Mouse (Mus musculus) heart, adult 8-10 months (tissue): ENCODE data around the gene Cyp4f39. TPM values are rescaled to one million over a fixed set of nuclear protein-coding genes. Genes with fewer than 3 reads are reported as not detected.

Experiments
- DNase-seq: peaks from one replicate; pipeline ENCODE4 v3.0.0; 2022; ENCODE audit warnings: low spot score
- total RNA-seq, 4 experiments: library from RNA; stranded (reverse); gene quantifications; 2 replicates each; pipeline ENCODE4 v1.2.4; 2022

Gene Cyp4f39
- total RNA-seq, result under 1 TPM in 1 of 4 experiments, not detected in 3; 0.23 TPM

DNA sequence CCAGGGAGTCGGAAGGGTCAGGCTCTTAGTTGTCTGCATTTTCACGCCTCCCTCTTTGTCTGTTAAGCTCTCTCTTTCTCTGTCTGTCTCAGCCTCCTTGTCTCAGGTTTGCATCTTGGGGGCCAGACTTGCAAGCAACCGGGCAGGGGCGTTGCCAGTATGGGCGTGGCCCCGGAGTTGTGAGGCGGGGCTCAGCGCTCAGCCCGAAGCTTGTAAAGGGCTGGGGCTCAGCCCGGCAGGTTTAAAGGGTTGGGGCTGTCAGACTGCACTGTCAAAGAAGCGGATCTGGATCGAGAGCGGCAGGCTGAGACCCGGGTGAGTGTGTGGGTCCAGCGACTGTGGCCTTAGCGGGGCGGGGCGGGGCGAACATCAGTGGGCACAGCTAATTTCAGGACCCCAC, at the start of gene Cyp4f39:
TSS of gene Cyp4f39 (plus strand) at position 242 of the 400 bp plus-strand sequence.
- DNase-seq, result no peak

DNA sequence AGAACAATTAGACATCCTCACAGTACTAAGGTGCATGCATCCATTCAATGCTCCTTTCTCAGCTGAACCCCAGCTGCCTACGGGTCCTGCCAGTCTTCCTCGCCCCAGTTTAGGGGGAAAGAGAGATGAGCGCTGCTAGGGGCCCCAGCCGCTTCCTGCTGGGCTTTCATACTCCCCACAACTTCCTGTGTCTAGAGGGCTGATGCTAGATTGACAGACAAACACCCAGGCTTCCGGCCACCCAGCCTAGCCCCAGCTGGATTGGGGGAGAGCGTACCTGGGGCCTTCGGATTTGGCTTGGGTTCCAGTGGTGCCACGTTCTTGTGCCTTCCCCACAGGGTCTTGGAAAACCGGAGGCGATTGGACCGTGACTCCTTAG, 49.8 kb upstream of the Cyp4f39 start:
- no peak for DNase-seq

DNA sequence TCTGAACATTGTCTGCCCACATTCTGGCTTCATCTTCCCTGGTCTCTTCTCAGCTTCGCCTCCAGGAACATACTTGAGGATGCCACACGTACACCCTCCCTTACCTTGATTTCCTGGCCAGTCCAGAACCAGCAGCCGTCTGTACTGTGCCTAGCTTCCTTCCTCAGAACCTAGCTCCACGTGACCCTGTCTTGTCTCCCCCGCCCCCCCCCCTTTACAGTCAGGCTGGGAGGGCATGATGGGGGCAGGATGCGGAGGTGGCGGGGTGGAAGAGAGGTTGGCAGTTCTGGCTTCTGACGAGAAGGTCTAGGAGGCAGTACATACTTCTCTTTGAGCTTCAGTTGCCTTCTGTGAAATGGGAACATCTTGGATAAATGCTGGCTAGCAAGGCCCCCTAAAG, 49.1 kb upstream of the Cyp4f39 start, which contains the start of gene Rasal3:
TSS of gene Rasal3 (minus strand) at position 167 of the 400 bp plus-strand sequence.
- DNase-seq, result no peak

DNA sequence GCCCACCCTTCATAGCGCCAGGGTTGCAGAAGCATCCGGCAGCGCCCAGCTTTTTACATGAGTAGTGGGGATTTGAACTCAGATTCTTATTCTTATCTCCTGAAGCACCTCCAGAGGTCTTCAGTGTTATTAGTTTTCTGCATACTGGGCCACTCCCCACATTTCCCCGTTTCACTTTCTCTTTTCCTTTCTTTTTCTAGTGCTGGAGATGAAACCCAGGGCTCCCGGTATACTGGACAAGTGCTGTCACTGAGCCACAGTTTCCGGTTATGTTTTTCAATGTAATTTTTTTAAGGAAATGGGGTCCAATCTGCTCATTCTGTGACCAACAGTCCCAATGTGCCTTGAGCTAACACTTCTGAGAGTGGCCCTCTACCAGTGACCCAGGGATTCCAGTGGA, 40.6 kb upstream of the Cyp4f39 start:
- no peak for DNase-seq

DNA sequence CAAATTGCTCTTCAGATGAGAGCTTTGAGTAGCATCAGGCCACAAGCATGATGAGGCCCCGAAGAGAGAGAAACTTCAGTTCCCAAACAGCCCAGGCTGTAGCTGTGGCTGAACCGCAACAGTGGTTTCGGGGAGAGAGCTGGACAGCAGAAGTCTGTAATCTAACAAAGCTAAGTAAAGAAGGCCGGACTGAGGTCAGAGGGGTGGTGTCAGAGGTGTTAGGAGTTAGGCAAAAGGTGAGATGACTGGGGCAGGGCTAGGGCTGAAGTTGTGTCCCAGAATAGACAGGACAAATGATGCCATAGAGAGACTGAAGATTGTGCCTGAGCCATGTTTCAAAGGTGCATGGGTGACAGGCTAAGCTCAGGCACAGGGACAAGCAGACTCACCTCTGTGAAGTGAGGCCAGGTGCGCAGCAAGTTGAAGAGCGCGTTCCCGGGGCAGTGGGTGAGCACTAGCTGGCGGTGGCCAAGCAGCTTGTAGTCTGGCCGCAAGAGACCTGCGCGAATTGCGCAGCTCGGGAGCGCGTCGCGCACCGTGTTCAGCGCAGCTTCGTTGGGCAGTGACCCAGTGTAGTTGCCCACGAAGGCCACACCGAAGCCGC, 37.0 kb upstream of the Cyp4f39 start:
- DNase-seq, result no peak

DNA sequence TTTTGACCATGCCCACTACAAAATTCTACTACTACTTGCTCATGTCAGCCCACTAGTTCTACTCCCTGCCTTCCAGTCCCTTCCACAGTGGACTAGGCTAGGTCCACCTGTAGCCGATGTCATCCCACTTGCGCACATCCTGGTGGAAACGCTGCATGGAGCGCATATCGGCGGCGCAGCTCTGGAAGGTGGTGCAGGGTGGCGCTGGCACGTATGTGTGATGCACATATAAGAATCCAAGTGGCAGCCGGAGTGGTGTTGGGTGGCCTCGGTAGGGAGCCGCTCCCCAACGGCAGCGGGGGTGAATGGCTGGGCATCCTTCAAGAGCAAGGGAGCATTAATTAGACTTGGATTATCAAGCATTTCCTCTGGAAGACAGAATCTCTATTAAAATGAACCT, 35.8 kb upstream of the Cyp4f39 start:
- no peak for DNase-seq

DNA sequence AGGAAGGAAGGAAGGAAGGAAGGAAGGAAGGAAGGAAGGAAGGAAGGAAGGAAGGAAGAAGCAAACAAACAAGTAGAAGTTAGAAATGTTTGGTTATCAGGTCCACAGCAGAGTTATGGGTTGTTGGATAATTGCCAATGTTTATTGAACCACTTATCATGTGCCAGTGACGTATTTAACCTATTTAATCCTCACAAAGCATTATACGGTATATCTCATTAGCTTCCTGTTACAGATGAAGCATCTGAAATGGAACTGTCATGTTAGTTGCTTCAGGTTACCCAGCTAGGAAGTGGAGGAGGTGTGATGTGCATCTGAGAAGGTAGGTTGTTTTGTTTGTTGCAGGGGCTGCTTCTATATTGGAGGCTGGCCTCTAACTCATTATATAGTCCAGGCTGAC, 32.5 kb upstream of the Cyp4f39 start:
- DNase-seq, result no peak

DNA sequence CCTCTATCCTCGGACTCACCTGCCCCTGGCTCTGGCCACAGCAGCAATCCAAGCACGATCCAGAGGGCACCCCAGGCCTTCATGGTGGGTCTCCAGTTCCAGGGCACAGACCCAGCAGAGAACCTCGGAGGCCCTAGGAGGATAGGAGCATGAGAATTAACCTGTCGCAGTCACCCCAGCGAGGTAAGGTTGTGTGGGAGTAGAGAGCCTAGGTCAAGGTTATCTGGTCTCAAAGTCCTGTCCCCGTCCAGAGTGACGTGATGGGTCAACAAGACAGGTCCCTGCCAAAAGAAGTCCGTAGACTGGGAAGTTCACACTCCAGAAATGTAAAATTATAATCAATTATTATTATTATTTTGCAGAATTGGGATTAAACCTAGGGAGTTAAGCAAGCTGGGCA, 31.7 kb upstream of the Cyp4f39 start:
- no peak for DNase-seq

DNA sequence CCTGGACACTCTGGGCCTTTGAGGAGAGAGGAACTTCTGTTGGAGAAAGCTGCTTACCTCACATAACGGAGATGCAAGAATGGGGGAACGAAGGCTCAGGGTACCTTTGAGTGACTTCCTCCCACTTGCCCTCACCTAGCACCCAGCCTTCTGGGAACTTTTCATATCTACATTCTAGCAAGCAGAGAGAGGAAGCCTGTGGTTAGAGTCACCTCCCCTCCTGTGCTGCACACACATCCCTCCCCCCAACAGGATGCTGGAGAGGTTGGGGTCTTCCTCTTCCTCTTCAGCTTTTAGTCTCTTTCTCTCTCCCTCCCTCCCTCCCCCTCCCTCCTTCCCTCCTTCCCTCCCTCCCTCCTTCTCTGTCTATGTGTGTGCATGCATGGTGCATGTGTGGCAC, 28.5 kb upstream of the Cyp4f39 start, which contains the start of gene Pglyrp2:
TSS of gene Pglyrp2 (minus strand) at position 134 of the 400 bp plus-strand sequence.
- DNase-seq, result no peak

DNA sequence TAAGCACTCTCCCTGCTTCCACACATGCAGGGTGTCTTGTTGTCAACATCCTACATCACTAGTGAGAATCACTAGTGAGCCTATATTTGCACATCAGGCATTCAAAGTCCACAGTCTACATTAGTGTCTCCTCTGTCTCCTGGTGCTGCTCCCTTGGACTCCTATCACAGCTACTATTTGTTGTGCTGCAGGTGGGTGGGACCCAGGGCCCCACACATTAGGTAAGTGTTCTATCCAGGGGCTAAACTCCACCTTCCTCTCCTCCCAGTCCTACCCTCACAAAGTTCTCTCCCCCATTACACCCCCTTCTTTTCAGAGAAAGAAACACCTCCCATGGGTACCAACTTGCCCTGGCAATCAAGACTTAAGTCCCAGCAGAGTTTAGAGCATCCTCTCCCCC, 25.9 kb upstream of the Cyp4f39 start:
- DNase-seq, result no peak

DNA sequence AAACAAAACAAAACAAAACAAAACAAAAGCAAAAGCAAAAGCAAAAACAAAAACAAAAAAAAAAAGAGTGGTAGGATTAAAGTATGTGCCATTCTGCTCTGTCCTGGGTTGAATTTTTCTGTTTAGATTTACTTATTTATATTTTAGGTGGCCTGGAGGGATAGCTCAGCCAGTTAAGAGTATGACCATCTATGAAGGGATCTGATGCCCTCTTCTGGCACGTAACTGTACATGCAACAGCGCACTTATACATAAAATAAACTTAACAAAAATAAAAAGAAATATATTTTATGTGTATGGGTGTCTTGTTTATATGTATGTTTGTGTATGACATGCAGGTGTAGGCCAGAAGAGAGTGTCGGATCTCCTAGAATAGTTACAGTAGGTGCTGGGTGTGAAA, 20.6 kb upstream of the Cyp4f39 start:
- DNase-seq, result no peak

DNA sequence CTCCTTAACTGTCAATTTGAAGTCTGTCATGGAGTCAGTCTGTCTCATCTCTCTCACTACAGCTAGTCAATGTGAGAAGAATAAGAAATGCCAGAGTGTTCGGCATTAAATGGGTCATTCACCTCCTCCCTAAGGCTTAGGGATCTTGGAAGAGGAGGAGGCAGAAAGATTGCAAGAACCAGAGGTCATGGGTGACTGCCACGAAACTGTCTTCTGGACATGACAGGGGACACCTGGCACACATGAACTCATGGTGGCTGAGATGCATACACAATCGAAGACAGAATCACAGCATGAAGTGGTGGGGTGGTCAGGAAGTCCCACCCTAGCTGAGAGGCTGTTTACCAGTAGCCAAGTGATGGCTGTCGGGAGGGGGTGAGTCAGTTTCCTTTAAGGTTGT, 18.2 kb upstream of the Cyp4f39 start:
- peak; percentile 46 for DNase-seq

DNA sequence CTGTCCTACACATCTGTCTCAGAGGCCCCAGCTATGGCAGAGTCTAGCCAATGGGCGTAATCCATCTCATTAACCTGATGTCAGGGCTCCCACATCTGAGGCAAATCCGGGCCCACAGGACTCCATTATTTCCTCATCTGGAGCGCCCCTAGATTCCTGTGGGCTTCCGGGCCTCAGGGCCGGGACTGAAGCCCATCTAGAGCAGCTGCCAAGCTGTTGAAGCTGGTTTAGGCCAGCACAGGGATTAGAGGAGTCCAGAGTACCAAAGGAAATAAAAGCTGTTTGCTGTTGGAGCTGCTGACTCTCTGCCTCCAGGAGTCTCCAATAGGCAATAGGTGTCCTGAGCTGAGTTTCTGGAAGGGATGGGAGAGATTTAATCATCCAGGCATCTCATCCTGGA, 17.4 kb upstream of the Cyp4f39 start:
- DNase-seq, result peak; percentile 4

DNA sequence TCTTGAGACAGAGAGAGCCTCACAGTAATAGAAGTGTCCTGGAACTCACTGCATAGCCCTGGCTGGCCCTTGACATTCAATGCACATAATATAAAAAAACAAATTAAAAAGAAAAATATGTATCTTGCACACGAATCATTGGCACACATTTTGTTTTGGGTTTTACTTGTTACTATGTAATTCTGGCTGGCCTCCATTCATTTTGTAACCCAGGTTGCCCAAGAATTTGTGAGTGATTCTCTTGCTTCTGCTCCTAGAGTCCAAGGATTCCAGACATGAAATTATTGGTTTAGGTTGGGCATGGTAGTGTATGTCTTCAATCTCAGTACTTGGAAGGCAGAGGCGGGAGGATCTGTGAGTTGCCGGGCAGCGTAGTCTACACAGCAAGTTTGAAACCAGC, 15.4 kb upstream of the Cyp4f39 start:
- DNase-seq, result no peak

DNA sequence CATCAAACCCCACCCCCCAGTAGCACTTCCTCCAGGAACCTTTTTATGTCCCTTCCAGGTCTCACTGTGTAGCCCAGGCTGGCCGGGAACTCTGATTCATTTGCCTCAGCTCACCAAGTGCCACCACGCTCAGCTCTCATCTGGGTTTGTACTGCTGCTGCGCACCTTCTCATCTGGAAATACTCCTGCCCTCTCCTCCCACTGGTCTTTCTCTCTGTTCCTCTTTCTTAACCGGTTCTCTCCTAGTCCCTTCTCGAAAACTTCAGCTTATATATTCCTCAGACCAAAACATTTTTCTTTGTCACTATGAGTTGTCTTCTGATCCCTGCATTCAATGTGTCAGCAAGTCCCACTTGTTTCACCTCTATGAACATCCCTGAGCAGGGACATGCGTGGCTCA, 9.3 kb upstream of the Cyp4f39 start:
- no peak for DNase-seq

DNA sequence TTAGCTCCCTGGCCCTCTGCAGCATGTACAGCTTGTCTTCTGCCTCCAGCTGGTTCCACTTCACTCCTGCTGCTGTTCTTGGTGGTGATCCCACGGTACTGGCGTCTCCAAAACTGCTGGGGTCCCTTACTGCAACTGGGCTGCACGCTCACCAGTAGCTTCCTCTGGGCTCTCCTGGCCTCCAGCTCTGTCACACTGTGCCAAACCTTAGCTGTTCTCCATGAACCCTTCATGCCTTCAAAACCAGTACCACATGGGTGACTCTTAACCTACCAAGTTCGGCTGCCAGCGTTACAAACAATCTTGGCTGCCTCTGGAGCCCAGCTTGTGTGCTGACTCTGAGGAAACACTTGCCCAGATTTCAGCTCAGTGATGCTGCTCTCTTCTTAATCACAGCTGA, 7.5 kb upstream of the Cyp4f39 start:
- peak; percentile 51 for DNase-seq

DNA sequence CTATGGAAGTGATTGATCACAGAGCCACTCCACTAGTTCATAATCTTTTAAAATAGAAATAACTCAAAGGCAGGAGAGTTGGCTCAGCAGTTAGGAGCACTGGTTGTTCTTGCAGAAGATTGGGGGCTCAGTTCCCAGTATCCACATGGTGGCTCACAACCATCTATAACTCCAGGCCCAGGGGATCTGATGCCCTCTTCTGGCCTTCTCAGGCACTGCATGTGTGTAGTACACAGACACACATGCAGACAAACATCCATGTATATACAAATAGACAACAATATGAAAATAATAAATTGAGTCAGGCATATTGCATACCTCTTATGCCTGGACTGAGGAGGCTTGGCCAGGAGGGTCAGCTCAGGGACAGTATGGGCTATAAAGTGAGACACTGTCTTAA, 5.3 kb upstream of the Cyp4f39 start:
- DNase-seq, result no peak

DNA sequence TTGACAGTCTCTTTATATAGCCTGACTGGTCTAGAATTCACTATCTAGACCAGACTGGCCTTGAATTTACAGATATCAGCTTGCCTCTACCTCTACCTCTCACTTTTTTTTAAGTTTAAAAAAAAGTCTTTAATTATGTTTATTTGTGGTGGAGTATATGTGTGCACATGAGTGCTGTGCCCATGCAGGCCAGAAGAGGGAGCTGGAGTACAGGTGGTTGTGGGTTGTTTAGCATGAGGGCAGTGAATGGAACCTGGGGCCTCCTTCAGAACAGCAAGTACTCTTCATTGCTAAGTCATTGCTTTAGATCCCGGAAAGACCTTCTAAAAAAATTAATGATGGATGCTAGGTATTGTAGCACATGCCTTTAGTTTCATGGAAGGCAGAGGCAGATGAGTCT, 3.5 kb upstream of the Cyp4f39 start:
- no peak for DNase-seq

DNA sequence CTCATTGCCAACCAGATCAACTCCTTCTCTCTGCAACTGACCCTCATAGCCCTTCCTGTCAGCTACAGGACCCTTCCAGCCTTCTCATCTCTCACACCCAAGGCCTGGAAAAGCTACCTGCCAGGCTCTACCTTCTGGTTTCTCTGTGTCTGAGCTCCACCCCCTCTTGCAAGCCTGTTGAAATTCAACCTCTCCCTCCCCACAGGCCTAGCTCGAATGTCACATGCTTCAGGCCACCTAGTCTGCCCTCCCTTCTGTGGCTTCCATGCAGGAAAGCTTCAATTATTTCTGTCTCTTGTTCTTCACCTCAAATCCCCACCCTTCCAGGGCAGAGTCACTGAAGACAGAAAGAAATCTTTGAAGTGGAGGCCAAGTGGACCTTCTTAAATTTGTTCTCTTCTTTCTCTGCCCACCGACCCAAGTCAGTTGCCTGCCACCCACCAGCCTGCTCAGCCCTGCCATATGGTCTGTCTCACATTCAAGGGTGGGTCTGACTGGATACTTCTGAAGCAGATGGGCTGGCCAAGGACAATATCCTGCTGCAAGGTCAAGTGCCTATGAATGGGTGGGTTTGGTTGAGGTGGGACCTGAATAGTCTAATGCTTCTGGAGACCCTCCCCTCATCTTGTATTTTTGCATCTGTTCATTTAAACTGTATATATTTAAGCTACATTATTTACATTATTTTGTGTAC, 1.5 kb upstream of the Cyp4f39 start:
- no peak for DNase-seq

DNA sequence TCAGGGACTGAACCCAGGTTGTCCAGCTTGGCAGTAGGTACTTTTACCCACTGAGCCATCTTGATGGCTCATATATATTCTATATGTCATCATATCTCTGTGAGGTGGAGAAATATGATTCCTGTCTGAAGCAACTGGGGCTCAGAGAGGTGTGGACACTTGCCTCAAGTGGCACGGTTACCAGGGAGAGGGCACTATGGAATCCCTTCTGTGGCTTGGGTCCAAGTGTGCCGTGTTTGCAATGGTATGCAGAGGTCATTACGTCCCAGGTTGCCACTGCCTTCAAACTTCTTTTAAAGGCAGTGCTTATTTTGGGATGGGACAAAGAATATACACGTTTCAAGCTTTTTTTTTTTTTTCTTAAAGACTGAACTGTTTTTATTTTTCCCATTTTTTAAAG, 1.7 kb downstream of the Cyp4f39 start:
- DNase-seq, result no peak

DNA sequence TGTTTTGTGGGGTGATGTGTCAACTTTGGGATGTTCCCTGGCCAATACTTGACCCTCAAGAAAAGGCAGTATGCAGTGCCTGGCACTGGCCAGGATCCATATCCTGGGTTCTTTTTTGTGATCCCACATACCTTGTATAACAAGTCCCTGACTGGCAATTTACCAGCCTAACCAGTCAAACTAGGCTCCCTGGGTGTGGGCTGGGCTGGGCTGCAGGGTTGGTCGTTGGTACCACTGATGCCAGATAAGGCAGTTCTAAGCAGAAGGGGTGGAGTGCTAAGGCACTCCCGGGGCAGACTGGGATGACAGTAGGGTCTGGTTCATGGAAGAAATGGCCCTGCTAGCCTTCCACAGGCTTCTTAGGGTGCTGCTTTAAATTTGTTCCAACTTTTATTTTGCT, 2.5 kb downstream of the Cyp4f39 start:
- DNase-seq, result no peak

DNA sequence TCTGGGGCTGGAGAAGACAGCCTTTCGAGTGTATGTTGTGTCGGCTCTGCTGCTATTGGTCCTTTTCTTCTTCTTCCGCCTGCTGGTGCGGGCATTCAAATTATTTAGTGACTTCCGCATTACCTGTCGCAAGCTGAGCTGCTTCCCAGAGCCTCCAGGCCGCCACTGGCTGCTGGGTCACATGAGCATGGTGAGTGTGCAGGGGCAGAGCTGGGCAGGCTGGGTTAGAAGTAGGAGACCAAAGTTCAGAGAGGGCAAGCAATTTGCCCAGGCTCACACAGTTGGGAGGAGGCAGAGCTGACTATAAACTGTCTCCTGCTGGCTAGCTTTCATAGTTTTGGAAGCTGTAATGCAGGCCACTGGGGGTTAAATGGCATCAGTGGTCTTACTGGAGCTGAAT, 16.0 kb downstream of the Cyp4f39 start:
- DNase-seq, result no peak

DNA sequence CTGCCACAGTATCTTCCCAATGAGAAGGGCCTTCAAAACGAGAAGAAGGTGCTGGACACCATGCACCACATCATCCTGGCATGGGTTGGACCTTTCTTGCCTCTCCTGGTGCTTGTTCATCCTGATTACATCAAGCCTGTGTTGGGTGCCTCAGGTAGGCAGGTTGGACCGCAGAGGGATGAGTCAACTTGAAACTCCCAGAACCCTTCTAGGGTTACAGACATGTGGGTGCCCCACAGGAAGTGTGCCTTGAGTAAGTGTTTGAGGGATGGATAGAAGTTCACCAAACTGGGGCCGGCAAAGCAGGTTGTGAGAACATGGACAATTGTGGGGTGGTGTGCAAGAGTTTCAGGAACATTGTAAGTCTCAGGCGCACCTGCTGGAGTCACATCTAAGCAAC, 18.3 kb downstream of the Cyp4f39 start:
- no peak for DNase-seq

DNA sequence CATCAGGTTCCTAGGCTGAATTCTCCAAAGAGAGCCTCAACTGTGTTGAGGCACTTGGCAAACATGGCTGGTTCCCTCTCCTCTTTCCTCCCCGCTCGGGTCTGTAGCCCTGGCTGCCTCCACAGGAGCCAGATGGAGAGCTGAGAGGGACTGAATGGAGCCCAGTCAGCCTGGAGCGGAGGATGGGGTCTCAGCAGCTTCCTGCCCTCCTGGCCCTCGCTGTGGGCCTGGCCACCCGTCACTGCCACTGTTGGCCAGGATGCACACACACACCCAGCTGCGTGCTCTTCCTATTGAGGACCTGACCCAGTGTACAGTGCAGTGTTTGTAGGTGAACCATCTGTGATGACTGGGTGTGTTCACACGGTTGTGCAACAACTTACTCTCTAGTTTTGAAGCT, 19.7 kb downstream of the Cyp4f39 start:
- DNase-seq, result no peak
